Mouse (Mus musculus): ENCODE results near the gene Tmem255b.

Tmem255b gene

GRCm38 (mm10) chr8:13489986-13490910 lies 55.3 kb downstream of the Tmem255b start:
- DNase-seq (ENCODE audit: extremely low spot score, low read depth, low spot score): no peak

- no peak for DNase-seq (ENCODE audit: extremely low spot score, low read depth, low spot score)
Observed at GRCm38 (mm10) chr8:13491491-13492010, 56.6 kb downstream of the Tmem255b start.

DNA sequence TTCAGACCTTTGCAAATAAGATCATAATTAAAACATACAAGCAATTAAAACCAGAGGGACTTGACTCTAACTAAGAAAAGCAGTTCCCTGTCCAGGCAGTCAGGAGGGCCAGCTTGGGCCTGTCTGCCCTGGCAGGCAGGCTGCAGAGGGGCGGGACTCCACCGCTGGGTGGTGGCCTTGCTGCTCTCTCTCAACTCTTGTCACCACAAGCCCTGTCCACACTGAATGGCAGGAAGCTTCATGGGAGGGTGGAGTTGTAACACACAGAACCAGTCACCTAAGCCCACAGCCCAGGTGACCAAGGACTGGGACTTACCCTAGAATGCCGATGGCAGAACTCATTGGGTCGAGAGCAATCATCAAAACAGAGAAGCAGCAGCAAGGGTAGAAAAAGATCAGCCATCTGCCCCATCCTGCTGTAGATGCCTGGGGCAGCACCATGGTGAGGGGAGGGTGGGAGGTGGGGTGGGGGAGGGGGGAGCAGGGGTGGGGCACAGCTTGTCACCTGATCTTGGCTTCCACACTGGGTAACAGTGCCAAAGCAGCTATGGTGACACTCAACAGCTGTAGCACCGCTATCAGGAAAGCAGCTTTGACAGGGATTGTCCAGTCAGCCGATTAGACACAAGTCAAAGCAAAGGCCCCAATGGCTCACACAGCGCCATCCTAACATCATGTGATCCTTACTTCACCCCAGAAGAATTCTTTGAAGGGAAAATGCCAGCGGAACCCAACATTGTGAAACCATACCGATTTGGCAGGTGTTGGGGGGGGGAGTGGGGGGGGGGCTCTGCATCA lies 57.4 kb downstream of the Tmem255b start:
- no peak for DNase-seq (ENCODE audit: extremely low spot score, low read depth, low spot score)

GRCm38 (mm10) chr8:13493011-13493410 lies 58.0 kb downstream of the Tmem255b start:
- DNase-seq (ENCODE audit: extremely low spot score, low read depth, low spot score): no peak

- no peak for DNase-seq (ENCODE audit: extremely low spot score, low read depth, low spot score)
Observed at GRCm38 (mm10) chr8:13493858-13494631, 59.1 kb downstream of the Tmem255b start, which contains the start of gene Gas6. Gene Gas6, minus strand, starts transcription at chr8:13494490.

GRCm38 (mm10) chr8:13501221-13501620 lies 66.2 kb downstream of the Tmem255b start:
- DNase-seq (ENCODE audit: extremely low spot score, low read depth, low spot score): no peak

GRCm38 (mm10) chr8:13503936-13504606 lies 69.1 kb downstream of the Tmem255b start:
- DNase-seq (ENCODE audit: extremely low spot score, low read depth, low spot score): no peak

GRCm38 (mm10) chr8:13504894-13505674 lies 70.1 kb downstream of the Tmem255b start:
- no peak for DNase-seq (ENCODE audit: extremely low spot score, low read depth, low spot score)

GRCm38 (mm10) chr8:13506849-13507248 lies 71.9 kb downstream of the Tmem255b start:
- no peak for DNase-seq (ENCODE audit: extremely low spot score, low read depth, low spot score)

DNA sequence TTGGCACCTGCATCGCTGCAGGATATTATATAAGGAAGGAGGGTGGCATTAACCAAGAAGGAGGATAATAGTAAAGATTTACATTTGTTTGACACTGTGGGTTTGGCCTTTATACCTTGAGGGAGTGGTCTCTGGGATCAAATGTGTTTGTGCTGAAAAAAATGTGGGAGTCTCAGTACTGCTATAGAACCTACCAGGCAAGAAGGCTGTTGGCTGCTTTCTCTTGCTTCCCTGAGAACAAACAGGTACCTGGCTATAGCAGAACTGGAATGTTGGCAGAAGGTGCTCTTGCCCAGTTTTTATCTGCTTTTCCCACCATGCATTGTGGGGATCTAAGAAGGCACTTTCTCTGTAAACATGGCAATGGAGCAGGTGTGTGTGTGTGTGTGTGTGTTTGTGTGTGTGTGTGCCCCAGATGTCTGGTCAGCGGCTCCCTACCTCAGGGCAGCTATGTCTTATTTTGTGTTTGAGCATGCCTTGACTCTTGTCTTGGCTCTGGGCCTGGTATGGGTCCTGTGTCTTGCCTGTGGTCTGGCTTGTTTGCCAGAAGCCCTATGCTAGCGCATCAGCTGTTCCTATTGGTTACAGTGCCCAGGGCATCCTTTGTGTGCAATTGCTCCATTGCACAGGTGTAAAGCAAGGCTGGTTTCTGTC lies 72.4 kb downstream of the Tmem255b start:
- DNase-seq (ENCODE audit: extremely low spot score, low read depth, low spot score): no peak

DNA sequence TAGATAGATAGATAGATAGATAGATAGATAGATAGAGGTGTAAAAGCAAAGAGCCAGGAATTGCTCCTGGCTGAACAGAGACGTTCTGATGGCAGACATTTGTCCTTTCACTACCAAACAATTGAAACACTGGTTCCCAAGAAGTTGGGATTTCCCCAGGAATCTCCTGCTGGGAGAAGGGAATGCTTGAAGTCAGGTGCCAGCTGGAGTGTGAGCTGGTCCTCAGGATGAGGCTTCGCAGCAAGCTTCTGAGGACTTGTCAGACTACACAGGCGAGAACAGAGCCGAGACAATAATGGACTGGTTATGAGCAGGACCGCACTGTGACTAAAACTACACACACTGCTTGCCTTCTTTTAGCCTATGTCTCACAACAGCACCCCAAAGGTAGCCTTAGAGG lies 77.0 kb downstream of the Tmem255b start:
- no peak for DNase-seq (ENCODE audit: extremely low spot score, low read depth, low spot score)

- no peak for DNase-seq (ENCODE audit: extremely low spot score, low read depth, low spot score)
Observed at GRCm38 (mm10) chr8:13512677-13513076, 77.7 kb downstream of the Tmem255b start.

DNA sequence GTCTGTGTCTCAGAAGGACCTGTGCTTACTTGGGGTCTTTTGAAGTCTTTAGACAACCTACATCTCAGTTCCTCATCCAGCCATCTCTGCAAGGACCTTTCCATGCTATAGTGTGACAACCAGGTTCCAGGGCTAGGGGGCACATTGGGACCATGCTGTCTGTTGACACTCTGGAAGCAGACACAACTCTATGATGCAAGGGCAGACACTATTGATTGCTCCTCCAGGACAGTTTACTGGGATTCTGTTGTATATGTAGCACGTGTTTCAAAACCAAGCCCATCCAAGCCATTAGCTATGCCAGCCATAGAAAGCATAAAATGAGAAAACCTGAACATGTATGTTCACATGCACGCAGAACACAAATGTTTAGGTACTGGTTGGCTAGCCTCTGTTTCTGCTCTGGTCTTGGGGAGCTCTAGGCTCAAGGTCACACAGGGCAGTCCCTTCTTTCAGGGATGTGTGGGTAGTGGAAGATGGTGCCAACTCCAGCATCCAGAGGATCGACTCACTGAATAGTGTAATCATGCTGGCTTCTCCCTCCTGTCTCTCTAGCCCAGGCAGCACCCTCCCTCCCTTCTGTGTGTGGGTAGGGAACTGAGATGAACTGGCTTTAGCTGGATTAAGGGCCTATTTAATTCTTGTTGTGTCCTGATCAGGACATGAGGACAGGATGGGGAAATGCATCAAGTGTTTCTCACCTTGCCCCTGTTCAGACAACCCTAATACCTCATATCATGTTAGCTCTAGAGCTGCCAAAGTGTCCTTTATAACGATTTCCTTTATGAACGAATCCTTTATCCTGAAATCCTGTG lies 78.8 kb downstream of the Tmem255b start:
- DNase-seq (ENCODE audit: extremely low spot score, low read depth, low spot score): no peak

GRCm38 (mm10) chr8:13516011-13516442 lies 81.0 kb downstream of the Tmem255b start:
- DNase-seq (ENCODE audit: extremely low spot score, low read depth, low spot score): no peak

DNA sequence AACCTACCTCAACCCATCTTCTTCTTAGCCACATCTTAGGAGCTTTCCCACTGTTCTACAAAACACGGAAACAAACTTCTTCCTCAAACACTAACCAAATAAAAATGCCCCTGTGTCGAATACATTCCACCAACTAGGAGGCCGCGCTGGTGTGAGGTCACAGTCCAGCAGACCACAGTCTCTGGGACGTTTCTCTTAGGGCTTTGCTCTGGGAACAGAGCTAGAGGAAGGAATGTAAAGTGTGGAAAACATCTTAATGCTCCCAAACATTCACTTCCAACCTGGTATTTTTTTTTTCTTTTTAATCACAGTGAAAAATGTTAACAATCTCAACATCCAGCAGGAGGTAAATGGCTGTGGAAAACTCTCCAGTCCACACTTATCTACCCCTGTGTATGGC lies 81.7 kb downstream of the Tmem255b start:
- no peak for DNase-seq (ENCODE audit: extremely low spot score, low read depth, low spot score)

- no peak for DNase-seq (ENCODE audit: extremely low spot score, low read depth, low spot score)
Observed at GRCm38 (mm10) chr8:13517284-13517781, 82.3 kb downstream of the Tmem255b start.
